Comparison of ENCODE assay signal across 21 mouse cellular contexts in the genomic region with DNA sequence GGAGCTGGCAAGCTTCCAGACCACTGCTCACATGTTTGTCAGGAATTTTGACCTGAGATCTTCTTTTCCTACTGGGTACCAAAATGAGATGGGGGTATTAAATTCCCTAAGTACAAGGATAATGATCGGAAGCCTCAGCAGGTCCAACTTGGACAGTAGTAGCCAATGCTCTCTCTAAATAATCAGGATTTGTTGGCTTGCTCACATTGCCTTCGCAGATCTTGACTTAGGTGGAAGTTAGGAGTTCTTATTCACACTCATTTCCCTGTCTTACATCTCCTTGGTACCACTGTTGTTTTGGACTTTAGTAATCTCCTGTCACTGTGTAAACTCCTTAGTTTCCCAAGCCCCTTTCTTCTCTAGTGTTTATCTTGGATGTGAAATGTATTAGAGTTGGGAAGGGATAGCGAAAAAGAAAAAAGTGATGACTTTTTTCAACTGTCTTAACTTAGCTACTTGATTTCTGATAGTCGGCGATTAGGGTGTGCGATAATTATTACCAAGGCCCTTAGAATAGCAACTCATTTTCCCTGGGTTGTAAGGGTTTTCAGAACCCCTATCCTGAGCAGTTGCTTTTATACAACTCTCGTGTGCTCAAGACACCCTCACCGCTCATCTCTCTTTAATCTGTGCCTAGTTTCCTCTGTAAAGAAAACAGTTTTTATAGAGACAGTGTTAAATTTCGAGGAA. TPM values are rescaled to one million over a fixed set of nuclear protein-coding genes. Genes with fewer than 3 reads are reported as not detected.
DNase-seq lines count a peak whose midpoint lies in the region; ATAC-seq lines count a peak whose summit lies in the region.
"Had no signal": no experiment of that assay in that cellular context is flagged by ENCODE, and none has a peak within 500 bp of the region (broad histone marks: within the 10 kb centered on the region; RNA-seq: fewer than 3 reads in every experiment).

No protein-coding gene starts in this region.

- H3K27me3 ChIP-seq in limb, embryonic 11.5 days (ENCODE audit: control insufficient read depth, insufficient read depth, low read length) = peaks cover 79% of the 10 kb centered on the region
- H3K27me3 ChIP-seq in limb, embryonic 10.5 days (ENCODE audit: low read depth, poor library complexity, severe bottlenecking) = peaks cover 100% of the 10 kb centered on the region
- H3K27me3 ChIP-seq in heart, embryonic 14.5 days (ENCODE audit: control insufficient read depth, insufficient read depth, low read length) = no peaks in the 10 kb centered on the region
- H3K27me3 ChIP-seq in liver, embryonic 11.5 days (replicated peaks; ENCODE audit: control insufficient read depth, insufficient read depth, low read length) = peaks cover 84% of the 10 kb centered on the region

- no peak overlapping the region for H3K4me3 ChIP-seq in limb, embryonic 11.5 days (ENCODE audit: low read depth, low read length)
- no peak overlapping the region for H3K4me3 ChIP-seq in limb, embryonic 10.5 days
- H3K4me3 ChIP-seq in heart, embryonic 14.5 days (ENCODE audit: control insufficient read depth in 1 of 2, insufficient read depth in 1 of 2, low read depth in 1 of 2, low read length in 2 of 2) = peak overlapping the region; percentile 88 to 96; a peak in 3 of 4 replicates
- peak overlapping the region; percentile 27 for H3K4me3 ChIP-seq in liver, embryonic 11.5 days (ENCODE audit: low read depth, low read length)
- H3K4me3 ChIP-seq: neural tube, embryonic 13.5 days had no signal

- peaks cover 9% of the 10 kb centered on the region for H3K4me1 ChIP-seq in limb, embryonic 11.5 days (ENCODE audit: control insufficient read depth, insufficient read depth, low read length)
- H3K4me1 ChIP-seq in limb, embryonic 10.5 days = peaks cover 35% of the 10 kb centered on the region
- peaks cover 0 to 18% of the 10 kb centered on the region in 2 experiments; a peak in 2 of 4 replicates for H3K4me1 ChIP-seq in heart, embryonic 14.5 days (ENCODE audit: control insufficient read depth in 2 of 2, insufficient read depth in 2 of 2, low read length in 2 of 2)
- H3K4me1 ChIP-seq in liver, embryonic 11.5 days (replicated peaks; ENCODE audit: control insufficient read depth, insufficient read depth, low read length) = no peaks in the 10 kb centered on the region; the same call in 1 of the 2 replicates

- ATAC-seq in limb, embryonic 11.5 days (ENCODE audit: insufficient number of reproducible peaks, low FRiP score, low TSS enrichment, low read depth) = no peak
- ATAC-seq in heart, embryonic 14.5 days (ENCODE audit: insufficient number of reproducible peaks, insufficient read depth, low FRiP score, low read depth) = no peak
- no peak for ATAC-seq in liver, embryonic 11.5 days (replicated peaks; ENCODE audit: low FRiP score)

- DNase-seq in heart, adult 11 months = peak; percentile 10
- DNase-seq in heart, postnatal 25 days (ENCODE audit: low spot score) = no peak
- DNase-seq in limb, embryonic 11.5 days (ENCODE audit: low spot score) = peak; percentile 34
- no peak for DNase-seq in limb, embryonic 10.5 days (ENCODE audit: low spot score)
- DNase-seq in liver, embryonic 11.5 days (ENCODE audit: low spot score) = no peak
- no peak for DNase-seq in frontal cortex, adult 2 months (ENCODE audit: extremely low spot score in 1 of 2, low spot score in 1 of 2)
- DNase-seq: cerebellum, adult 8-10 months; gastrocnemius, postnatal 14 days; kidney, adult 11 months; lung, adult 2 months; lung, postnatal 4 days; thymus, postnatal 36 days had no signal

- intact Hi-C loops in heart, postnatal 25 days (cut with DNase I) = loop anchor here (5.0 kb wide), 1 partner anchor 125 kb away; no protein-coding TSS in a partner anchor

- no peak overlapping the region for H3K27ac ChIP-seq in limb, embryonic 11.5 days (replicated peaks; ENCODE audit: low read depth, low read length)
- H3K27ac ChIP-seq in limb, embryonic 10.5 days = no peak overlapping the region
- H3K27ac ChIP-seq in heart, embryonic 14.5 days (replicated peaks in 1 of 2; ENCODE audit: control insufficient read depth in 1 of 2, insufficient read depth in 1 of 2, low read depth in 2 of 2, low read length in 2 of 2) = peak overlapping the region; percentile 97 to 99
- no peak overlapping the region for H3K27ac ChIP-seq in liver, embryonic 11.5 days (ENCODE audit: low read depth, low read length)
- H3K27ac ChIP-seq: forebrain, embryonic 10.5 days; limb, embryonic 13.5 days; midbrain, embryonic 10.5 days; neural tube, embryonic 13.5 days had no signal

- 0 out of 2 replicates have a peak, but pooled peaks cover 2% of the 10 kb centered on the region for H3K9me3 ChIP-seq in limb, embryonic 11.5 days (ENCODE audit: control insufficient read depth, low read length)
- H3K9me3 ChIP-seq in limb, embryonic 10.5 days (replicated peaks) = no peaks in the 10 kb centered on the region
- H3K9me3 ChIP-seq in heart, embryonic 14.5 days (ENCODE audit: control insufficient read depth, low read length) = no peaks in the 10 kb centered on the region
- no peaks in the 10 kb centered on the region for H3K9me3 ChIP-seq in liver, embryonic 11.5 days (ENCODE audit: control insufficient read depth, low read length)
- H3K9me3 ChIP-seq: forebrain, embryonic 10.5 days; limb, embryonic 13.5 days; midbrain, embryonic 10.5 days; neural tube, embryonic 13.5 days had no signal

- H3K9ac ChIP-seq in limb, embryonic 11.5 days (ENCODE audit: low read length) = no peak overlapping the region
- peak overlapping the region; percentile 100 for H3K9ac ChIP-seq in heart, embryonic 14.5 days (ENCODE audit: low read length)
- no peak overlapping the region for H3K9ac ChIP-seq in liver, embryonic 11.5 days (ENCODE audit: low read depth, low read length)
- H3K9ac ChIP-seq: limb, embryonic 13.5 days; neural tube, embryonic 13.5 days had no signal

- 6% methylated on average over 9 of the region's 9 CpGs for WGBS in limb, embryonic 11.5 days
- 7% methylated on average over 9 of the region's 9 CpGs for WGBS in limb, embryonic 10.5 days
- 5% methylated on average over 9 of the region's 9 CpGs for WGBS in heart, embryonic 14.5 days
- WGBS in liver, embryonic 11.5 days = 23% methylated on average over 9 of the region's 9 CpGs

- H3K4me2 ChIP-seq in limb, embryonic 11.5 days (ENCODE audit: low read depth, severe bottlenecking) = no peak overlapping the region
- peak overlapping the region; percentile 92 for H3K4me2 ChIP-seq in heart, embryonic 14.5 days (ENCODE audit: low read length)
- H3K4me2 ChIP-seq in liver, embryonic 11.5 days = peak overlapping the region; percentile 68; the same call in 1 of the 2 replicates
- H3K4me2 ChIP-seq: neural tube, embryonic 13.5 days had no signal

- no peaks in the 10 kb centered on the region for H3K36me3 ChIP-seq in limb, embryonic 11.5 days (ENCODE audit: control insufficient read depth, insufficient read depth, low read length)
- H3K36me3 ChIP-seq in limb, embryonic 10.5 days = no peaks in the 10 kb centered on the region
- peaks cover 40% of the 10 kb centered on the region for H3K36me3 ChIP-seq in heart, embryonic 14.5 days (ENCODE audit: control insufficient read depth, insufficient read depth, low read length)
- H3K36me3 ChIP-seq in liver, embryonic 11.5 days (ENCODE audit: control insufficient read depth, insufficient read depth, low read length) = no peaks in the 10 kb centered on the region
- H3K36me3 ChIP-seq: forebrain, embryonic 10.5 days; limb, embryonic 13.5 days; midbrain, embryonic 10.5 days; neural tube, embryonic 13.5 days had no signal

RNA-seq across cellular contexts. Expression of a gene that starts 1.5 kb away (rescaled TPM):
- total RNA-seq in heart, postnatal 25 days (2021) = 10 to 100 TPM; 88.9 to 92.6 TPM
- polyA plus RNA-seq in limb, embryonic 11.5 days (2014; fragmentation: Nextera tagmentation; extraction: Ambion mirVana) = 0.09 TPM in 1 of 2 replicates, not detected in the other
- 0.24 and 0.39 TPM in 2 replicates for polyA plus RNA-seq in limb, embryonic 10.5 days (2016; fragmentation: Nextera tagmentation; extraction: Ambion mirVana)
- 69.0 and 80.6 TPM in 2 replicates for polyA plus RNA-seq in heart, embryonic 14.5 days (2014; fragmentation: Nextera tagmentation; extraction: Ambion mirVana)
- 2.1 and 3.4 TPM in 2 replicates for polyA plus RNA-seq in liver, embryonic 11.5 days (2014; fragmentation: Nextera tagmentation; extraction: Ambion mirVana)
- not detected in 2 replicates for polyA plus RNA-seq in frontal cortex, adult 2 months (2012; rRNA removed)
- total RNA-seq: gastrocnemius, postnatal 14 days; layer of hippocampus, postnatal 14 days had no signal
- polyA plus RNA-seq: C2C12; large intestine, adult 2 months; limb, embryonic 13.5 days; small intestine, adult 2 months had no signal

Comparison
In these comparisons a context has a peak if more than half of its experiments do, and no peak if none do; other contexts are left out.
1. DNase-seq: peak in heart, adult 11 months (single experiment) and limb, embryonic 11.5 days (single experiment); none in heart, postnatal 25 days (single experiment), limb, embryonic 10.5 days (single experiment), liver, embryonic 11.5 days (single experiment) and frontal cortex, adult 2 months (0 of 2).
2. H3K27ac ChIP-seq: peak in heart, embryonic 14.5 days (2 of 2); none in limb, embryonic 11.5 days (single experiment), limb, embryonic 10.5 days (single experiment) and liver, embryonic 11.5 days (single experiment).
3. H3K4me3 ChIP-seq: peak in heart, embryonic 14.5 days (2 of 2) and liver, embryonic 11.5 days (single experiment); none in limb, embryonic 11.5 days (single experiment) and limb, embryonic 10.5 days (single experiment).
4. RNA of a gene that starts 1.5 kb away (polyA plus RNA-seq): 69.0 to 80.6 TPM in heart, embryonic 14.5 days; 2.1 to 3.4 TPM in liver, embryonic 11.5 days, 0.24 to 0.39 TPM in limb, embryonic 10.5 days, 0.09 TPM in limb, embryonic 11.5 days and not detected in frontal cortex, adult 2 months; every median in the first group is over 10 times any median in the second.